Mouse (Mus musculus) myocyte (in vitro differentiated cells): ENCODE data around the gene Btnl9.

Experiments
- MAX ChIP-seq: IDR thresholded peaks from one replicate; pipeline ENCODE4 v1.6.1; 2011; ENCODE audit warnings: low read depth, mild to moderate bottlenecking, control low read depth
- MYOD1 ChIP-seq, 3 experiments: IDR thresholded peaks; one replicate each; pipeline ENCODE4 v1.6.1; 2011; ENCODE audit warnings: control low read depth in 2 of 3, low read depth in 2 of 3, mild to moderate bottlenecking in 2 of 3, moderate library complexity in 1 of 3; ENCODE audit not compliant: insufficient read length in 2 of 3, control insufficient read depth in 1 of 3
- MYOG ChIP-seq, 3 experiments: IDR thresholded peaks; one replicate each; pipeline ENCODE4 v1.6.1; 2011; ENCODE audit warnings: control low read depth in 2 of 3, low read depth in 2 of 3, mild to moderate bottlenecking in 2 of 3; ENCODE audit not compliant: insufficient read length in 2 of 3, control insufficient read depth in 1 of 3, insufficient read depth in 1 of 3
- POLR2A ChIP-seq: IDR thresholded peaks from one replicate; pipeline ENCODE4 v1.6.1; 2011; ENCODE audit warnings: low read depth, mild to moderate bottlenecking, control low read depth, moderate library complexity; ENCODE audit not compliant: insufficient read length
- POLR2AphosphoS2 ChIP-seq: IDR thresholded peaks from one replicate; pipeline ENCODE4 v1.6.1; 2011; ENCODE audit warnings: low read depth, control low read depth; ENCODE audit not compliant: insufficient read length
- SRF ChIP-seq: IDR thresholded peaks from one replicate; pipeline ENCODE4 v1.6.1; 2011; ENCODE audit warnings: low read depth; ENCODE audit not compliant: control insufficient read depth, insufficient read length
- TCF12 ChIP-seq: IDR thresholded peaks from one replicate; pipeline ENCODE4 v1.6.1; 2011; ENCODE audit warnings: mild to moderate bottlenecking, control low read depth; ENCODE audit not compliant: poor library complexity, insufficient read depth, severe bottlenecking
- USF1 ChIP-seq: IDR thresholded peaks from one replicate; pipeline ENCODE4 v1.6.1; 2011; ENCODE audit warnings: low read depth, mild to moderate bottlenecking, control low read depth, moderate library complexity

DNA sequence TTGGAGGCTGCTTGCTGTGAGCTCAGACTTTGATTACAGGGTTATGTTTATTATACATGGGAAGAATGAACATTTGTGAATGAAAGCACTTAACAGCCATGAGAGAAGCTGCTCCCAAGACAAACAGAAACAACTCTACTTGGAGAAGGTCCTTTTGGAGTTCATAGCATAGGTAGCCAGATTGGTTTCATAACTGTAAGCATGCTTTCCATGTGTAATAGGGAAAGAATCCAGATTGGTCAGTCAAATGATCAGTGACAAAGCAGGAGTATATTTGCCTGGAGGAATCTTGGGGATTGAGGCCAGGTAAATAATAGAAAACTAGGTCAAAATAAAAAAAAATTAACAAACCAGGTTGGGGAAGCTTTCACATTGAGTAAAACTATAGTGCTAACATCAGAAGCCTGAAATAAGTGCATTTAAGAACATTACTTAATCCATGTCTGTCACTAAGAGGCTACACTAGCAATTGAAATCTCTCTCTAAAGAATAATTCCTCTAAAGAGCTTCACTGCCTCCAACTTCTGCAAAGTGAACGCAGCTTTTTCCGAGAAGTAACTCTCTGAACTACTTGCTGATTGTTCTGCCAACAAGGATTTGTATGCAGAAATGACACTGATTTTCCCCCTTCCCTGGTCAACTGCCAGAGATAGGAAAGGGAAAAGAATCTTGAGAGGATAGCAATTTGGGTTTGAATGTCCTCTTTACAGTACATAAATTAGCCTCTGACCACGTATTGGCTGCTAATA, 48.7 kb upstream of the Btnl9 start:
- TF ChIP-seq TCF12, result no peak
- TF ChIP-seq POLR2A, result no peak
- no peak for TF ChIP-seq MYOG (IDR thresholded peaks at IDR 0.05; ENCODE audit: control insufficient read depth in 1 of 3, insufficient read depth in 1 of 3, insufficient read length in 2 of 3, low read depth in 2 of 3)
- no peak for TF ChIP-seq POLR2AphosphoS2
- TF ChIP-seq MAX, result no peak
- TF ChIP-seq USF1, result no peak
- no peak for TF ChIP-seq SRF
- no peak for TF ChIP-seq MYOD1 (IDR thresholded peaks at IDR 0.05; ENCODE audit: control insufficient read depth in 1 of 3, insufficient read length in 2 of 3, low read depth in 2 of 3)
